Mouse (Mus musculus) MEL (cell line): ENCODE measurements around the gene Ncapd2.

Source experiments
- CTCF ChIP-seq, 3 experiments: IDR thresholded peaks in 2 of 3; conservative IDR thresholded peaks in 1 of 3; 2 replicates each; pipeline ENCODE4 v1.5.1; 2011 to 2012; ENCODE audit warnings: low read length in 3 of 3, low read depth in 2 of 3, mild to moderate bottlenecking in 2 of 3, improper control_type of control experiment in 1 of 3, inconsistent platforms in 1 of 3, mixed read lengths in 1 of 3, moderate library complexity in 1 of 3; ENCODE audit not compliant: control insufficient read depth in 1 of 3, insufficient read depth in 1 of 3, poor library complexity in 1 of 3, severe bottlenecking in 1 of 3
- EP300 ChIP-seq, 2 experiments: IDR thresholded peaks; 2 replicates each; pipeline ENCODE4 v1.6.1; 2011; ENCODE audit warnings: improper control_type of control experiment in 2 of 2, low read length in 2 of 2, low read depth in 1 of 2, mild to moderate bottlenecking in 1 of 2
- POLR2A ChIP-seq, 2 experiments: IDR thresholded peaks; 2 replicates each; pipeline ENCODE4 v1.6.1; 2011 to 2012; ENCODE audit warnings: low read length in 2 of 2, mild to moderate bottlenecking in 2 of 2, control low read depth in 1 of 2, improper control_type of control experiment in 1 of 2, low read depth in 1 of 2, moderate library complexity in 1 of 2; ENCODE audit not compliant: control insufficient read depth in 1 of 2, insufficient read depth in 1 of 2, poor library complexity in 1 of 2
- RAD21 ChIP-seq: IDR thresholded peaks from 2 replicates; pipeline ENCODE4 v1.6.1; 2011; ENCODE audit warnings: mild to moderate bottlenecking, low read depth, low read length, improper control_type of control experiment
- TCF12 ChIP-seq: IDR thresholded peaks from 2 replicates; pipeline ENCODE4 v1.6.1; 2014; ENCODE audit warnings: low read depth, mild to moderate bottlenecking, inconsistent platforms, low read length, improper control_type of control experiment, moderate library complexity

GRCm38 (mm10) chr6:125159773-125160557, 31.5 kb downstream of the Ncapd2 start:
- TF ChIP-seq RAD21 (no peak), TCF12 (0 out of 2 replicates have a peak, but pooled peaks have one; percentile 40), EP300 (IDR thresholded peaks at IDR 0.05; ENCODE audit: low read depth in 1 of 2, low read length in 2 of 2) (peak; percentile 53 to 79), CTCF (IDR thresholded peaks at IDR 0.05 in 2 of 3, conservative IDR thresholded peaks at IDR 0.05 in 1 of 3; ENCODE audit: control insufficient read depth in 1 of 3, insufficient read depth in 1 of 3, low read depth in 2 of 3, low read length in 3 of 3, poor library complexity in 1 of 3, severe bottlenecking in 1 of 3) (no peak), POLR2A (IDR thresholded peaks at IDR 0.05; ENCODE audit: control insufficient read depth in 1 of 2, insufficient read depth in 1 of 2, low read depth in 1 of 2, low read length in 2 of 2, poor library complexity in 1 of 2) (no peak)
